Mouse (Mus musculus): ENCODE measurements around the gene Gm20897.
"Not testable (repeated sequence)": the region's sequence is repeated elsewhere in the genome, so short reads cannot be mapped to it uniquely, and the experiment has no call there.

Gm20897 gene

DNA sequence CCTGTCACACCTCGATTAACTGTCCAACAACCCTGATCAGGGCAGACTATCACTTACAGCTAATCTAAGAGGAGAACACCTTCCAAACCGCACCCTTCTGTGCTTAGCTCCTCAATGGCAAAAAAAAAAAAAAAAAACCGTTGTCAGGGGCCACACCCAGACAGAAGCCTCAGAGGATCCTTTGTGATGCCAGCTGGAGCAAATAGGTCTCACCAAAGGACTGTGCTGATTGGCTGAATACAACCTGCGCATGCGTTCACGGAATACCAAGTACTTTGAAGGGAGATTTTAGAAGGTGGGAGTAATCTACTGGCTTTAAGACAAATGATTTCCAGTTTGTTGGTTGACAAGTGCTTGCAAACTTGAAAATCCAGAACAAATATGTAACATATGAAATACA is at the start of gene Gm20897:
Gene Gm20897 (minus strand): TSS at position 101 of the 400 bp plus-strand sequence.
- DNase-seq (ENCODE audit: low spot score in 2 of 2) = not testable (repeated sequence)
